Mouse (Mus musculus): ENCODE measurements around the gene Prkd2.

GRCm38 (mm10) chr7:16815351-16815941 is 27.3 kb upstream of the Prkd2 start, which contains the start of gene Strn4:
- TF ChIP-seq POLR2A (IDR thresholded peaks at IDR 0.05; ENCODE audit: borderline replicate concordance, extremely low read depth, low read depth, low read length), result no peak
- TF ChIP-seq CTCF (IDR thresholded peaks at IDR 0.05; ENCODE audit: insufficient read depth, low read length), result no peak
